Mouse (Mus musculus) left cerebral cortex, adult 11 months (tissue): ENCODE data around the gene Spata25.

ENCODE experiments used
- DNase-seq: peaks from one replicate; pipeline ENCODE4 v3.0.0; 2022; ENCODE audit warnings: low spot score

Spata25 gene

GRCm38 (mm10) chr2:164781876-164782275 lies 46.5 kb downstream of the Spata25 start:
- no peak for DNase-seq

- no peak for DNase-seq
Observed at GRCm38 (mm10) chr2:164779481-164780086, 48.8 kb downstream of the Spata25 start, which contains the start of gene Tnnc2. Gene Tnnc2, minus strand, starts transcription at chr2:164779967.

GRCm38 (mm10) chr2:164778809-164779208 lies 49.5 kb downstream of the Spata25 start:
- no peak for DNase-seq

- DNase-seq = no peak
Observed at GRCm38 (mm10) chr2:164778015-164778287, 50.4 kb downstream of the Spata25 start.

- no peak for DNase-seq
Observed at GRCm38 (mm10) chr2:164777246-164778014, 50.9 kb downstream of the Spata25 start.

GRCm38 (mm10) chr2:164776801-164777200 lies 51.5 kb downstream of the Spata25 start:
- no peak for DNase-seq
